In genomic region chr2:31418571-31418970, GRCm38 (mm10) we compare ENCODE assay signal across 11 mouse cellular contexts. TPM values are rescaled to one million over a fixed set of nuclear protein-coding genes. Genes with fewer than 3 reads are reported as not detected.
DNase-seq lines count a peak whose midpoint lies in the region; ATAC-seq and TF ChIP-seq lines count a peak whose summit lies in the region.
"Had no signal": no experiment of that assay in that cellular context is flagged by ENCODE, and none has a peak within 500 bp of the region (broad histone marks: within the 10 kb centered on the region; RNA-seq: fewer than 3 reads in every experiment).

No protein-coding gene starts in this region.

- peaks cover 25% of the 10 kb centered on the region for H3K4me1 ChIP-seq in hindbrain, embryonic 10.5 days (replicated peaks)
- no peaks in the 10 kb centered on the region for H3K4me1 ChIP-seq in midbrain, embryonic 16.5 days (ENCODE audit: control insufficient read depth, insufficient read depth, low read length)
- H3K4me1 ChIP-seq: embryonic facial prominence, embryonic 15.5 days; liver, embryonic 15.5 days had no signal

- ATAC-seq in midbrain, embryonic 16.5 days = peak; percentile 54; the same call in 1 of the 2 replicates

- H3K27me3 ChIP-seq in hindbrain, embryonic 10.5 days (ENCODE audit: insufficient read depth, poor library complexity, severe bottlenecking) = peaks cover 8% of the 10 kb centered on the region; the same call in 1 of the 2 replicates
- no peaks in the 10 kb centered on the region for H3K27me3 ChIP-seq in midbrain, embryonic 16.5 days (ENCODE audit: control insufficient read depth, insufficient read depth, low read depth, low read length)

- H3K27ac ChIP-seq in hindbrain, embryonic 10.5 days = peak overlapping the region; percentile 50; the same call in 1 of the 2 replicates
- H3K27ac ChIP-seq in midbrain, embryonic 16.5 days (ENCODE audit: low read length) = no peak overlapping the region
- H3K27ac ChIP-seq: embryonic facial prominence, embryonic 15.5 days; liver, embryonic 15.5 days had no signal

- no peak overlapping the region for H3K4me2 ChIP-seq in midbrain, embryonic 16.5 days (ENCODE audit: low read length)
- H3K4me2 ChIP-seq: embryonic facial prominence, embryonic 15.5 days; liver, embryonic 15.5 days had no signal

- DNase-seq in adrenal gland, adult (ENCODE audit: inconsistent age in 2 of 2, low spot score in 1 of 2) = peak; percentile 16 to 37
- no peak for DNase-seq in adrenal gland, postnatal 25 days
- peak; percentile 69 for DNase-seq in brain, embryonic 14.5 days (ENCODE audit: low read depth)
- peak; percentile 54 for DNase-seq in hindbrain, embryonic 10.5 days (ENCODE audit: low spot score)
- no peak for DNase-seq in frontal cortex, postnatal 14 days (ENCODE audit: low spot score in 2 of 2)
- no peak for DNase-seq in adrenal gland, adult 2 months
- no peak for DNase-seq in gastrocnemius, postnatal 25 days

- no peak overlapping the region for H3K4me3 ChIP-seq in hindbrain, embryonic 10.5 days
- no peak overlapping the region for H3K4me3 ChIP-seq in midbrain, embryonic 16.5 days (ENCODE audit: low read depth, low read length)
- H3K4me3 ChIP-seq: embryonic facial prominence, embryonic 15.5 days; liver, embryonic 15.5 days; myocyte had no signal

- H3K9ac ChIP-seq in midbrain, embryonic 16.5 days (ENCODE audit: low read depth, low read length) = no peak overlapping the region
- H3K9ac ChIP-seq: embryonic facial prominence, embryonic 15.5 days; liver, embryonic 15.5 days had no signal

- no peak for TF ChIP-seq CTCF in brain, embryonic 14.5 days (IDR thresholded peaks at IDR 0.05; ENCODE audit: borderline replicate concordance, extremely low read depth, insufficient read depth, insufficient read length)

- H3K36me3 ChIP-seq in hindbrain, embryonic 10.5 days = no peaks in the 10 kb centered on the region
- no peaks in the 10 kb centered on the region for H3K36me3 ChIP-seq in midbrain, embryonic 16.5 days (ENCODE audit: control insufficient read depth, insufficient read depth, low read length)
- H3K36me3 ChIP-seq: embryonic facial prominence, embryonic 15.5 days; liver, embryonic 15.5 days had no signal

- no peak for TF ChIP-seq POLR2A in brain, embryonic 14.5 days (IDR thresholded peaks at IDR 0.05; ENCODE audit: borderline replicate concordance, extremely low read depth, insufficient read depth, insufficient read length, poor library complexity, severe bottlenecking)

- 28% methylated on average over 8 of the region's 8 CpGs for WGBS in hindbrain, embryonic 10.5 days
- WGBS in midbrain, embryonic 16.5 days = 13% methylated on average over 8 of the region's 8 CpGs

- H3K9me3 ChIP-seq in hindbrain, embryonic 10.5 days = no peaks in the 10 kb centered on the region
- H3K9me3 ChIP-seq in midbrain, embryonic 16.5 days (replicated peaks; ENCODE audit: control insufficient read depth, low read length, poor library complexity, severe bottlenecking) = no peaks in the 10 kb centered on the region
- H3K9me3 ChIP-seq: embryonic facial prominence, embryonic 15.5 days; liver, embryonic 15.5 days had no signal

RNA-seq across cellular contexts. Expression of gene Ass1, which starts 51.4 kb away (rescaled TPM):
- 14.8 and 41.4 TPM in 2 replicates for total RNA-seq in adrenal gland, postnatal 25 days (2021)
- 6.8 and 8.5 TPM in 2 replicates for polyA plus RNA-seq in brain, embryonic 14.5 days (2012; rRNA removed)
- polyA plus RNA-seq in hindbrain, embryonic 10.5 days (2016; fragmentation: Nextera tagmentation; extraction: Ambion mirVana) = 11.8 and 15.0 TPM in 2 replicates
- 10.3 and 12.0 TPM in 2 replicates for polyA plus RNA-seq in midbrain, embryonic 16.5 days (2015; fragmentation: Nextera tagmentation; extraction: Ambion mirVana)
- total RNA-seq in adrenal gland, adult 2 months (2021) = 10 to 100 TPM; 24.4 to 31.6 TPM
- polyA plus RNA-seq in adrenal gland, adult 2 months (2012; rRNA removed) = 3.9 and 4.0 TPM in 2 replicates
- total RNA-seq in gastrocnemius, postnatal 25 days (2021) = 1 to 10 TPM; 2.0 to 2.7 TPM

Comparison
In these comparisons a context has a peak if more than half of its experiments do, and no peak if none do; other contexts are left out.
1. DNase-seq: peak in adrenal gland, adult (2 of 2), brain, embryonic 14.5 days (single experiment) and hindbrain, embryonic 10.5 days (single experiment); none in adrenal gland, postnatal 25 days (single experiment), frontal cortex, postnatal 14 days (0 of 2), adrenal gland, adult 2 months (single experiment) and gastrocnemius, postnatal 25 days (single experiment).